Mouse (Mus musculus) urinary bladder, adult 18-20 months (tissue): ENCODE measurements around the gene Tln2.
A peak's percentile ranks its signal among the peaks of the same experiment; 100 is the strongest.

Experiments
- DNase-seq, 2 experiments: peaks; one replicate each; pipeline ENCODE4 v3.0.0; 2022; ENCODE audit warnings: low spot score in 2 of 2, mixed read lengths in 2 of 2

The Tln2 gene

DNA sequence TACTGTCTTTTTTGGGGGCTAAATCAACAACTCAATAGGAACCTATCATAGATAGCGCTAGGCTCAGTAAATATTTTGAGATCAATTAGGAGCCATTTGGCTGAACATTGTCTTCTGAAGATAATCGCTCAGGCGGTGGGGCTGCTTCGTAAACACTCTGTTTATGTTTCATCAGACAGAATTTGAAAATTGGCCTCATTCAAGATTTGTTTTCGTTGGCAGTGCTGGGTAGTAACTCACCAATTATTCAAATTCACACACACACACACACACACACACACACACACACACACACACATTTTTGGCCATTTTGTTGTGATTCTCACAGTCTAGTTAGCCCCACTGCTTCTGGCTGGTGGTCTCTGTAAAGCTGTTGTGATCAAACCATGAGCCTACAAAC is 12.9 kb downstream of the Tln2 start:
- no peak for DNase-seq

- DNase-seq: no peak
Measured at GRCm38 (mm10) chr9:67545794-67546193, 13.7 kb downstream of the Tln2 start.

DNA sequence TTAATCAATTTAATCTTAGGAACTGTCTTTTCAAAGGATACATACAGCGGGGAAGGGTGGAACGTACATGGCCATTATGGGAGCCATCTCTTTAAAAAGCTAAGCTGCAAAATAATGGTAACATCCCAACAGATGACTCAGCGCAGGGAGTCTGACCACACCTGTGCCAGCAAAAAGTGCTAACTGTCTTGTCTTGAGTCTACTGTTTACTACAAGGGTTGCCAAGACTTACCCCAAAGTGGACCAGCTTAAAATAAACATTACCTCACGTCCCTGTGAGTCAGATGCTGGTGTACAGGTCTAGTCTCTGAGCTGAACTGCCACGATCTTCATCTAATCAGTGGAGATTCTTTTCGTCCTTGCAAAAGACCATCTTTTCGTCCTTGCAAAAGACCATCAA is 14.7 kb downstream of the Tln2 start:
- peak in 1 of 2 experiments; percentile 6 for DNase-seq

DNA sequence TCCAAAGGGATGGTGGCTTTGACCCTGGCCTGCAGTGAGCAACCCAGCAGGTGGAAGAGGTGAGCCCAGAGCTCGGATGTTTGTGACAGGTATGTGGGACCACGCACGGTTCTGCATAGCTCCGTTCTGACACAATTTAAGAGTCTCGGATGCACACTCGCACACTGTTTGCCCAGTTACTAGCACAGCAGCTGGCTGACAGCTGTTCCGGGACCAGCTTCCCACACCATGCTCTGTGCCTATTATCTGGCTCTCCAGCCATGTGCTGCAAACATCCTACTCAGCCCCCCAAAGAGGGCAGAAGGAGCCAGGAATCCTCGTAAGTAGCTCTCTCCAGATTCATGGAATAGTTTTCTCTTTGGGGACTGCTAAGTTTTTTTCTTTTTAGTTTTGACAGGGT is 17.6 kb downstream of the Tln2 start:
- no peak for DNase-seq

DNA sequence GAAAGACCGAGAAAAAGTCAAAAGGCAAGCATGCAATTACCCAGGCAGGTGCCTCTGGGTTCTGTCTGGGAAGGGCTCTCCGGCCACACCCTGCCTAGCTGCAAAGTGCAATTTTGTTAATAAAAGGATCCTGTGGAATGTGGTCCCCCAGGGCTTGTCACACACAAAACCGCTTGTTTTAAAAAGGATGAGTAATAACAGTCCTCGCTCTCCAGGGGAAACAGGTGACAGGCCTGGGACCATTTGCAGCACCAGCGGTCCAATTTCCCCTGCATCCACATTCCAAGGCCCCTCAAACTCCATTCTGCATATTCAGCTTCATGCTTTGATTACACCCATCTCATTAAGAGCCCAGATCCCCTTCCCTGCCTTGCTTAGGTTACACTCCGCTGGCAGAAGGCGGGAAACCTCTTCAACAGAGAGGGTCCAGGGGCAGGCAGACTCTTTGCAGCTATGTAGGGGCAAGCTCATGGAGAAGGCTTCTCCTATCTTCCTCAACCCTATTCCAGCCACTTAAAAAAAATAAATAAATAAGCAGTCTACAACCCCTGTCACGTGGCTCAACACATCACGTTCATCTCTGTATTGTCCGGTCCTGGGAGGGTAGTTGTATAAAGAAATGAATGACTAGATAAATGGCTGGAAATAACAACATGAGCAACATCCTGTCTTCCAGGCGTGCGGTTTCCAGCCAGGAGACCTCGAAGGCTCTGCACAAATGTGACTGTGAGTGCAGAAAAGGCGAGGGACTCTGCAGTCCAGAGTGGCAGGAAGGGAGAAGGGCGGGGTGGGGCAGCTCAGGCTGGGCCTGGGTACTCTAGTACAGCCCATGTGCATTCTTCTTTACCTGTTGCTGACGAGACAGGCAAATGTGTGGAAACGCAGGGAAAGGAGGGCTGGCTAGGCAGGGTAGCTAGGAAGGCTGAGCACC is 19.5 kb downstream of the Tln2 start:
- DNase-seq: no peak

DNA sequence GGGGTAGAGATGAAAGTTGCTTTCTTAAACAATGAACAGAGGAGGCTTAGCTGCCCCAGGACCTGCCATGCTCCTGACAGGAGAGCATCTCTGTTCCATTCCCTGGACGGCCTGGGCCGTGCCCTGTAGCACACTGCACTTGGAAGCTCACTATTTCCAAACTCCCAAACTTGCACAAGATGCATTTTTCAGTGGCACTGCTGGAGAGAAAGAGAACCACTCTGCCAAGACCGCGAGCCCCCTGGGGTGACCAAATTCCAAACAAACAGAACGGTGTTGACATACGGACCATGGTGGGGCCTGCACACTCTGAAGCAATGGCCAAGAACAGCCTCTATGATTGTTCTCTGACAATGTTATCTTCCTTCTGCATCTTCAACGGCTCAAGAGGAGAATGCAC is 25.1 kb downstream of the Tln2 start:
- DNase-seq: no peak

DNA sequence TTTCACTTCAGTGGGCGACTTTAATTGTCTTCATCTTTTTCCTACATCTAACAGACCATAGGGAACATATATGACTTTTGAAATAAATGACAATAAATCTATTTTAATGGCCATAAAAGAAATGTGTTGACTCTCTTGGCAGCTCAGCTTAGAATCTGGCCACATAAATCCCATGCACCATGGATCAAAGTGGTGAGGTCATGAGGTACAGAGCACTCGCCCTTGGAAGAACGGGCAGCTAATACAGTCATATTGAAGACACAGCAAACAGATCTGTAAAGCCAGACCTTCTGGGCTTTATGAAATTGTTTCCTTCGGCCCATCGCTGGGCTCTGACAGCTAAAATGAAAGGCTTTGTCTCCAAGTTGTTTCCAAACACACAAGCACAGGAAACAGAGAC is 26.2 kb downstream of the Tln2 start:
- no peak for DNase-seq

DNA sequence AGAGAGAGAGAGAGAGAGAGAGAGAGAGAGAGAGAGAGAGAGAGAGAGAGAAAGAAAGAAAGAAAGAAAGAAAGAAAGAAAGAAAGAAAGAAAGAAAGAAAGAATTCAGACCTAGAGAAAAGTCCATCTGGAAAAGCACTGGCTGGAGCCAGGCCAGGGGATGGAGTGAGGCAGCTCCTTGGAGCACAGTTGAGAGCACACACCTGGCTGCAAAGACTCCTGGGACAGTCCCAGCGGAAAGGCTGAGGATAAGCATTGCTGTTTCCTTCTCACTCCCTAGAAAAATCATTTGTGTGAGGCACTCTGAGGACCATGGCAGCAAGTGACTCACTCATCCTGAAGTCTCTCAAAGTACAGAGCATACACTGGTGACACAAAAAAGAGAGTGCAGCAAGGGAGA is 26.9 kb downstream of the Tln2 start:
- no peak for DNase-seq

DNA sequence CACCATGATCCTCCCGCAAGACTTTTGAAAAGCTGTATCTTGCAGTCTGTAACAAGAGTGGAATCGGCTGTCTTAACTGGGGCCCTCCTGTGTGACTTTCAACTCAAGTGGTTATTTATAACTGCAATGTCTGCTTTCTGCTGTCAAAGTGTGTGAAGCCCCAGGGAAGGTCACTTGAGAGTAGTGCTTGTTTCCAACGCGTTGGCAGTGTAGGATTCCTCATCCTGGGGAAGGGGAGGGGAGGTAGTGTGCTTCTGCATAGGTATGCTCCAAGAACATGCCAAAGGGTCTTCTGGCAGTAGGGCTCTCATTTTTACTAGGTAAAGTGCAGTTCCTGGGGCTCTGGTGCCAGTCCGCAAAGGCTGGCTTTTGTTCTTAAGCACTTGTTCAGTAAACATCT is 29.9 kb downstream of the Tln2 start:
- DNase-seq: no peak

GRCm38 (mm10) chr9:67527726-67528125 is 31.8 kb downstream of the Tln2 start:
- DNase-seq: no peak

- DNase-seq: no peak
Measured at GRCm38 (mm10) chr9:67521736-67522135, 37.8 kb downstream of the Tln2 start.

- DNase-seq: no peak
Measured at GRCm38 (mm10) chr9:67509510-67509909, 50.0 kb downstream of the Tln2 start.

- peak; percentile 19 to 45 for DNase-seq
Measured at GRCm38 (mm10) chr9:67504669-67505260, 54.7 kb downstream of the Tln2 start.

DNA sequence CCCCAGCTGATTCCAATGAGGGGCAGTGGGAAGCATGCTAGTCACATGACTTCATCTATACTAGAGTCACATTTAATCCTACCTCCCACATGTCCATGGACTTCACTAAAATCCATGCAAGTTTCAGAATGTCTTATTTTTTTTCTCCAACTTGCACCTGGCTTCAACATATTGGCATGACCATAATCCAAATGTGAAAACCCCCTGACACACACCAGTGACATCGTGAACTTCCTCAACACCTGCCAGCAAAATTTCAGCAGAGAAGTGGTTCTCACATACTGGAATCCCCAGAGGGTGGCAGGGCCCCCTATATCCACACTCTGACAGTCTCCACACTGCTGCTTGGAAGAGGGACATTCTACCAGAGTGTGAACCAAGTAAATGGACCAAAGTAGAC is 57.7 kb downstream of the Tln2 start:
- no peak for DNase-seq

DNA sequence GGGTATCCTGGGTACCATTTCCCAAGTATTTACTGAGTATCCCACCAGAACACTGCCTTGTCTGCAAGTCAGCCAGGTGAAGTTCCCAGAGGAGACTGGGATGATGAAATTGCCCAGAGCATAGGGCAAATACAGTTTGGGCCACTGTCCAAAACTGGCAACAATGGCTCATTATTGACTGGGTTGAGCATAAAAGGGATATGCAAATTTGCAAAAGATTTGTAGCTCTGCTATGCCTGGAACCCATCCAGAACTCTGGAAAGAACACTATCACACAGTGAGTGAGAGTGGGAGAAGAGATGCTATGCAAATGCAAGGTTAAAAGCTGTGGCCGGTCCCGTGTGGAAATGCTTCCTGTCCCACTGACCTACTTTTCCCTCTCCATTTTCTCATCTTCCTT is 63.1 kb downstream of the Tln2 start:
- no peak for DNase-seq

DNA sequence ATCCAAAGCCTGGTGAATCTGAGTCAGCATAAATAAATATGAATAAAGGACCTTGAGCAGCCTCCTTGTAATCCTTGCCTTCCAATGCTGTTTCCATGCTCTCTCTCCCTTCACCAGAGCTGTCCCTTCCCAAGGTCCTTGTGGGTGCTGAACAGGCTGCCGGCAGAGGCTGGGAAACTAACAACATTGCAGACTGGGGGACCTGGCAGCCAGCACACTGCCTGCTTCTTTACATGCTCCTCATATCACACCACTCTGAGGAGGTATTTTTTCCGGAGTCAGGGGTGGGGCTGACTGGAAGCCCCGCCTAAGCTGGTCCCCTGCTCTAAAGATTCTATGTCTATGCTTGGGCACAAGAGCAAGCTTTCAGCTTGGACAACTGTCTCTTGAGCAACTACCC is 64.2 kb downstream of the Tln2 start:
- DNase-seq: no peak

- no peak for DNase-seq
Measured at GRCm38 (mm10) chr9:67493876-67494552, 65.5 kb downstream of the Tln2 start.

DNA sequence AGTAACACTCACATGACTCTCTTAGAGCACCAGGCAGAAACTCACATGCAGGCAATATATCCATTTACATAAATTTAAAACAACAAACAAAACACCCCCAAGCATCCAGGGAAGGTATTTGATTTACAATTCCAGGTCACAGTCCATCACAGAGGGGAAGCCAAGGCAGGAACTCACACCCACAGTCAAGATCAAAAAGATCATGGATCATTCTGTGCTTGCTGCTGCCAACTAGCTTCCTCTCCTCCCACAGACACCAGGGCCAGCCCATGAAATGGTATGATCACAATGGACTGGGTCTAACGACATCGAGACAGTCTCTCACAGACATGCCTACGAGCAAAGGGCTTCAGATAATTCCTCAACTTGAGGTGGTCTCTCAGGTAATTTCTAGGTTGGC is 70.1 kb downstream of the Tln2 start:
- DNase-seq: no peak

DNA sequence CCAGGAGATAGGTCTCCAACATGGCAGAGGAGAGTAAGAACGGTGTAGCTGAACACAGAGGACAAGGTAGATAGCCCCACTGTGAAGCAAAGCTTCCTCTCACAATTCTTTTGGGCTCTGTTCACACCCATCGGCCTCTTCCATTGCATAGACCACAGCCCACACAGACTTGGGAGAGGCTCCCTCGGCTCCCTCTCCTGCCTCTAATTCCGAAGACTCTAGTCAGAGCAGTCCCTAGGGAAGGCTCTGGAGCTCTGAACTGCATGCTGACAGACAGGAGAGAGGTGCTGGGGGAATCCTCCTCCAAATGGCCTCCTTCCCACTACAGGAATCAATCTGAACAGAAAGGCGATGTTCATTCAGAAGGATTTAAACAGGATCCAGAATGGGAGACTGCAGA is 72.9 kb downstream of the Tln2 start:
- DNase-seq: no peak

GRCm38 (mm10) chr9:67485169-67486072 is 74.1 kb downstream of the Tln2 start:
- DNase-seq: no peak

- DNase-seq: no peak
Measured at GRCm38 (mm10) chr9:67482277-67482676, 77.2 kb downstream of the Tln2 start.

DNA sequence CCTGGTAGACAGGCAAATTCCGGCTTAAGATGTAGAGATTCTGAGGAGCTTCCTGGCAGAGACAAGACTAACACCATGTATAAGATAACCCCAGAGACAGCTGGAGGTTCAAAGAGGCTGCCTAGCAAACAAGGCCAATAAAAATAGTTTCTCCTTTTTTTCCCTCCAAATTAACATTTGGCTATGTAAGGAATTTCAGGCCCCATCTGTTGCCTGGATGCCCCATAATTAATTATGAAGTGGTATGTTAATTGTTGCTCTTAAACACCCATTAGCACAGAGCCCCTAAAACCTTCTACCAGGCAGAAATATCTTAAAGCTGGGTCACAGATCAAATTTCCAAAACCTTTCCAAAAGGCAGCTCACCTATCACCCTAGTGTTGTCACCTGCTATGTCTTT is 77.7 kb downstream of the Tln2 start:
- no peak for DNase-seq
